Mouse (Mus musculus): ENCODE results near the gene Gpr62. TPM values are rescaled to one million over a fixed set of nuclear protein-coding genes. Genes with fewer than 3 reads are reported as not detected.

Gpr62 gene
- total and polyA plus RNA-seq, 2 experiments from 2014 or later: 1.9 to 3.2 TPM

DNA sequence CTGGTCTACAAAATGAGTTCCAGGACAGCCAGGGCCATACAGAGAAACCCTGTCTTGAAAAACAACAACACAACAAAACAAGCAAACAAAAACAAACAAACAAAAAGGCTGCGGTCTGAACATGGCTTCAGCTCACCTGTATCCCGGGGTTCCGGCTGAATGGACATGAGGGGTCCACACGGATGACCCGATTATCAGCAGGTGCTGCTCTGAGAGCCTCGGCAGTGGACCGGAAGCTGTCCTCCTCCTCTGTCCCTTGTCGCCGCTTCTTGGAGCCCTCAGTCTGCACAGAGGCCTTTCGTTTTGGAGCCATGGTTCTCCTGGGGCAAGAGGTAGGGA lies 9.9 kb upstream of the Gpr62 start, which contains the start of gene Rrp9:
Gene Rrp9, plus strand, starts transcription at position 301 of the 339 bp plus-strand sequence.
- Histone ChIP-seq H3K4me2 (ENCODE audit: low read depth, low read length) (peak within 1 kb of the TSS; percentile 40; the same call in 1 of the 2 replicates), H3K27ac (peak within 1 kb of the TSS; percentile 33; the same call in 1 of the 2 replicates), H3K9me3 (ENCODE audit: low read length) (no peaks in the 10 kb centered on the region), H3K36me3 (ENCODE audit: insufficient read depth, low read length) (no peaks in the 10 kb centered on the region), H3K27me3 (ENCODE audit: insufficient read depth, low read length) (no peaks in the 10 kb centered on the region), H3K4me3 (ENCODE audit: low read length) (no peak within 1 kb of the TSS), H3K4me1 (ENCODE audit: insufficient read depth, low read length) (peaks cover 23% of the 10 kb centered on the region; the same call in 1 of the 2 replicates), H3K9ac (replicated peaks; ENCODE audit: low read length) (no peak within 1 kb of the TSS)
- no peak for DNase-seq (ENCODE audit: low spot score)
- ATAC-seq: no peak
- WGBS: 84% methylated on average over 10 of the region's 10 CpGs
- no peak for TF ChIP-seq CTCF (IDR thresholded peaks at IDR 0.05; ENCODE audit: low read depth)

DNA sequence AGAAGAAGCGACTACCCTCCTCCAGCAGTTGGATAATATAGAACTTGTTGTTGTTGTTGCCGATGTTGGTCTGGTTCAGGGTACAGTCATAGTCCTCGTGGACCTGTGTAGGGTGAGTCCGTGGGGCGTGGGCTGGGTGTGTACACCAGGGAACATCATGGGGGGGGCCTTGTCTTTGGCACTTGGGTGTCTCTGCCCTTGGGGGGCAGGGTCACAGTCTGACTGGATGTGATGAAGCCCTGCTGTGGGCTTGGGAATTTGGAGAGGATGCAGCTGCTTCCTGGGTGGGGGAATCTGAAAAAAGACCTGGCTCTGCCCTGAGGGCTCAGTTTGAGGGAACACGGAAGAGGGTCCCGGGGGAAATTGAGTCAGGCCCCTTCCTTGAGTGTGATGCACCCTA lies 9.3 kb upstream of the Gpr62 start:
- Histone ChIP-seq H3K9ac (replicated peaks; ENCODE audit: low read length) (no peak overlapping the region), H3K9me3 (ENCODE audit: low read length) (no peaks in the 10 kb centered on the region), H3K27me3 (ENCODE audit: insufficient read depth, low read length) (no peaks in the 10 kb centered on the region), H3K4me2 (ENCODE audit: low read depth, low read length) (no peak overlapping the region), H3K4me3 (ENCODE audit: low read length) (no peak overlapping the region), H3K27ac (no peak overlapping the region), H3K4me1 (ENCODE audit: insufficient read depth, low read length) (peaks cover 23% of the 10 kb centered on the region; the same call in 1 of the 2 replicates), H3K36me3 (ENCODE audit: insufficient read depth, low read length) (no peaks in the 10 kb centered on the region)
- no peak for ATAC-seq
- WGBS: 67% methylated on average over 7 of the region's 7 CpGs
- TF ChIP-seq CTCF (IDR thresholded peaks at IDR 0.05; ENCODE audit: low read depth): no peak
- DNase-seq (ENCODE audit: low spot score): no peak

DNA sequence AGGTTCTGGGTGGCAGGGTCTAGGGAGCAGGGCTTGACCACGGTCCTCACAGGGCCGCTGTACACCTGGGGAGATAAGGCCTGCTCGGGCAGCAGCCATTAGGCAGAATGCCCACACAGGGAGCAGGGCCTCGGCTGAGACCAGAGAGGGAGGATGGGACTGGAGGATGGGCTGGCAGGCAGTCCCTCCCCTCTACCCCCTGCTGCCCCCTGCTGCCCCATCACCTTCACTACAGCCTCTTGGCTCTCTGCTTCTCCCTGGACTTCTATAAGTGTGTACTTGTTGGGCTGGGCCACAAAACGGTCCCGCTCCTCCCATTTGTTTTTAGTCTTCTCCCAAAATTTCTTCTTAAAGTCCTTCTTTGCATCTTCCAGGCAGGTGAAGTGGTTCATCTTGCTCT lies 8.7 kb upstream of the Gpr62 start:
- Histone ChIP-seq H3K4me2 (ENCODE audit: low read depth, low read length) (no peak overlapping the region), H3K9ac (replicated peaks; ENCODE audit: low read length) (no peak overlapping the region), H3K4me1 (ENCODE audit: insufficient read depth, low read length) (peaks cover 23% of the 10 kb centered on the region; the same call in 1 of the 2 replicates), H3K9me3 (ENCODE audit: low read length) (no peaks in the 10 kb centered on the region), H3K27me3 (ENCODE audit: insufficient read depth, low read length) (no peaks in the 10 kb centered on the region), H3K36me3 (ENCODE audit: insufficient read depth, low read length) (no peaks in the 10 kb centered on the region), H3K4me3 (ENCODE audit: low read length) (no peak overlapping the region), H3K27ac (no peak overlapping the region)
- ATAC-seq (no peak), DNase-seq (ENCODE audit: low spot score) (peak; percentile 62)
- peak; percentile 74 for TF ChIP-seq CTCF (IDR thresholded peaks at IDR 0.05; ENCODE audit: low read depth)
- 4% methylated on average over 6 of the region's 6 CpGs for WGBS

DNA sequence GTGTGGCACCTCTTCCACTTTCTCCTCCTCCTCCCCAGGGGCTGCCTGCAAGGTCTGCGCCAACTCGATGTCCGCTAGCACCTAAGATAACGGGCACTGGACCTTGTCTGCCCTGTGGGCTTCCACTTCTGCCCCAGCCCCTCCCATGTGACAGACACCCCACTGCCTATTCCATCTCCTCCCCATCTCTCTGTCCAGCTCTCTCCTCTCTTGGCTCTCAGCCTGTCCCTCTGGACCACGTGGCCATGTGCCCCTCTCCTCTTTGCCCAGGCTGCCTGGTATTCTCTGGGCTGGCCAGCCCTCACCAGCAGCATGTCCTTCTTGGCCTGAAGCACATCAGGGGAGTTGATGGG lies 8.0 kb upstream of the Gpr62 start:
- H3K9me3 ChIP-seq (ENCODE audit: low read length): no peaks in the 10 kb centered on the region
- 67% methylated on average over 4 of the region's 5 CpGs for WGBS
- DNase-seq (ENCODE audit: low spot score): no peak
- H3K27me3 ChIP-seq (ENCODE audit: insufficient read depth, low read length): no peaks in the 10 kb centered on the region
- H3K36me3 ChIP-seq (ENCODE audit: insufficient read depth, low read length): no peaks in the 10 kb centered on the region
- no peak overlapping the region for H3K4me3 ChIP-seq (ENCODE audit: low read length)
- no peak for TF ChIP-seq CTCF (IDR thresholded peaks at IDR 0.05; ENCODE audit: low read depth)
- no peak overlapping the region for H3K9ac ChIP-seq (replicated peaks; ENCODE audit: low read length)
- ATAC-seq: no peak
- no peak overlapping the region for H3K4me2 ChIP-seq (ENCODE audit: low read depth, low read length)
- H3K4me1 ChIP-seq (ENCODE audit: insufficient read depth, low read length): peaks cover 23% of the 10 kb centered on the region; the same call in 1 of the 2 replicates
- H3K27ac ChIP-seq: no peak overlapping the region

DNA sequence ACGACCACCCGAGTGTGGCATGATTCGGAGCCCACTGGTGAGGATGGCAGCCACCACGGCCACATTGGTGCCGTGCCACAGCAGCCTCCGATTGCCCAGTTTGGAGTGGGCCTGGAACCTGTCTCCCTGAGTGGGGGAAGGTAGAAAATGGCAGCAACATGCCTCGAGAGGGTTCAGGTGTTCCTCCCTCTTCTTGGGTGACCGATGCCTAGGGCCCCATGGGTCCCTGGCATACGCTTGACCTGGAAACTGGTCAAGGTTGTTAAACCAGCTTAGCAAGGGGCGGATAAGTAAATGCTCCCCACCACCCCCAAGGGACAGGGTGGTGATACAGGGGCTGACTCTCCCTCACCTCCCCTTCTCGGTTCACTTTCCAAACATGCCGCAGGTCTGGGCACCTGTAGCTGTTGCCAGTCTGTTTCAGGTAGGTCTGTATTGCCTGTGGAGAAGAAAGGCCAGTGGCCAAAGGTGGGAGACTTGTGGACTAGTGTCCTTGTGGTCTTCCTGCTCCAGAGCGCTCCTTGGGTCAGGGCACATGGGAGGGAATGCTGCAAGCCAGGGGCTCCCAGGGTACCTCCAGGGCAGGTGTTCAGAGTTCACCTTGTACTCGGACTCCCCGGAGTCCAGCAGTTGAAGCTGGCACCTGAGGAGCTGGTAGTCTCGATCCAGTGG lies 7.5 kb upstream of the Gpr62 start:
- H3K9ac ChIP-seq (replicated peaks; ENCODE audit: low read length): no peak overlapping the region
- WGBS: 87% methylated on average over 16 of the region's 16 CpGs
- DNase-seq (ENCODE audit: low spot score) (no peak), ATAC-seq (no peak)
- peaks cover 23% of the 10 kb centered on the region; the same call in 1 of the 2 replicates for H3K4me1 ChIP-seq (ENCODE audit: insufficient read depth, low read length)
- TF ChIP-seq CTCF (IDR thresholded peaks at IDR 0.05; ENCODE audit: low read depth): no peak
- H3K4me3 ChIP-seq (ENCODE audit: low read length): no peak overlapping the region
- H3K9me3 ChIP-seq (ENCODE audit: low read length): no peaks in the 10 kb centered on the region
- H3K36me3 ChIP-seq (ENCODE audit: insufficient read depth, low read length): no peaks in the 10 kb centered on the region
- no peak overlapping the region for H3K27ac ChIP-seq
- H3K27me3 ChIP-seq (ENCODE audit: insufficient read depth, low read length): no peaks in the 10 kb centered on the region
- no peak overlapping the region for H3K4me2 ChIP-seq (ENCODE audit: low read depth, low read length)

DNA sequence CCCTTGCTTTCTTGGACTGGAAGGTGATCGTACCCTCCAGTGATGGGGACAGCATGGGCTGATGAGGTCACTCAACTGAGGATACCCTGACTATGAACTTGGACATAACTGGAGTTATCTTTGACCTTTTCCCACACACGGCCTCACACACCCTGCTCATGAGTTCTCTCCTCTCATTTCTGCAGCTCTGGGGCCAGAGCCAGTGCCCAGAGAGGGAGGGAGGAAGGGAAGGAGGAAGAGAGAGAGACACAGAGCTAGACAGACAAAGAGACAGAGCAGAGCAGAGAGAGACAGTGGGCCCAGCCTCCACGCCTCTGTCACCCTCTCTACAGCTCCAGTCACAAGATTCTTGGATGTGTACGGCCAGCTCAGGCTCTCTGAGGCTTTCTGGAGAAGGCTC lies 6.6 kb upstream of the Gpr62 start:
- Histone ChIP-seq H3K27ac (no peak overlapping the region; the same call in 1 of the 2 replicates), H3K4me2 (ENCODE audit: low read depth, low read length) (no peak overlapping the region), H3K9me3 (ENCODE audit: low read length) (no peaks in the 10 kb centered on the region), H3K27me3 (ENCODE audit: insufficient read depth, low read length) (no peaks in the 10 kb centered on the region), H3K4me3 (ENCODE audit: low read length) (no peak overlapping the region), H3K9ac (replicated peaks; ENCODE audit: low read length) (no peak overlapping the region), H3K36me3 (ENCODE audit: insufficient read depth, low read length) (no peaks in the 10 kb centered on the region), H3K4me1 (ENCODE audit: insufficient read depth, low read length) (peaks cover 15% of the 10 kb centered on the region; the same call in 1 of the 2 replicates)
- TF ChIP-seq CTCF (IDR thresholded peaks at IDR 0.05; ENCODE audit: low read depth): no peak
- WGBS: 64% methylated on average over 4 of the region's 4 CpGs
- no peak for ATAC-seq
- DNase-seq (ENCODE audit: low spot score): no peak

DNA sequence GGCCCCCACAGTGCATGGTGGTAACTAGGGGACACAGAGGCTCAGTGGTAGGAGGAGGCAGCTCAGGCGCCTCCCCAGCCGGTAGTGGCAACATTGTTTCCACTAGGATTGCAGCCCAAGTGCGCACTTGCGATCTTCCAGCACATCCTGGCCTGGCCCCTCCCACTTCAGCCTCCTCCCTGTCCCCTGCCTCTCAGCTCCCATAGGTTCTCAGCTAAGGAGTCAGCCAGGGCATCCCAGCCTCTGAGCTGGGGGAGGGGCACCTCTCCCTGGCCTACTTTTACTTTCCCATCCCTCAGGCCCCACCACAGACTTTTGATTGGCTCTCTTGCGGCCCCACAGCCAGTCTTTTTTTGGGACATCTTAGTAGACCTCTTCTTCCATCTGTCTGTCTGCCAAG lies 6.2 kb upstream of the Gpr62 start:
- DNase-seq (ENCODE audit: low spot score) (no peak), ATAC-seq (no peak)
- Histone ChIP-seq H3K4me2 (ENCODE audit: low read depth, low read length) (no peak overlapping the region), H3K36me3 (ENCODE audit: insufficient read depth, low read length) (no peaks in the 10 kb centered on the region), H3K9ac (replicated peaks; ENCODE audit: low read length) (no peak overlapping the region), H3K27me3 (ENCODE audit: insufficient read depth, low read length) (no peaks in the 10 kb centered on the region), H3K4me1 (ENCODE audit: insufficient read depth, low read length) (peaks cover 15% of the 10 kb centered on the region; the same call in 1 of the 2 replicates), H3K9me3 (ENCODE audit: low read length) (no peaks in the 10 kb centered on the region), H3K4me3 (ENCODE audit: low read length) (no peak overlapping the region), H3K27ac (no peak overlapping the region)
- peak; percentile 3; the same call in 1 of the 2 replicates for TF ChIP-seq CTCF (IDR thresholded peaks at IDR 0.05; ENCODE audit: low read depth)
- WGBS: 25% methylated on average over 5 of the region's 5 CpGs
